Mouse (Mus musculus): ENCODE data around the gene Med26. TPM values are rescaled to one million over a fixed set of nuclear protein-coding genes. Genes with fewer than 3 reads are reported as not detected.

Med26 gene
- polyA plus RNA-seq, 1 experiment from 2014 or later, result 11.9 TPM

GRCm38 (mm10) chr8:72555770-72556169, 7.7 kb upstream of the Med26 start:
- DNase-seq (ENCODE audit: low spot score), result no peak
- Histone ChIP-seq H3K9me3 (replicated peaks; ENCODE audit: low read length) (no peaks in the 10 kb centered on the region), H3K27me3 (ENCODE audit: insufficient read depth, low read length) (no peaks in the 10 kb centered on the region), H3K4me2 (ENCODE audit: low read length) (no peak overlapping the region), H3K4me1 (replicated peaks; ENCODE audit: insufficient read depth, low read length) (no peaks in the 10 kb centered on the region), H3K9ac (ENCODE audit: low read depth, low read length) (no peak overlapping the region), H3K4me3 (replicated peaks; ENCODE audit: low read depth, low read length) (no peak overlapping the region), H3K27ac (no peak overlapping the region), H3K36me3 (ENCODE audit: insufficient read depth, low read length) (peaks cover 13% of the 10 kb centered on the region; the same call in 1 of the 2 replicates)
- WGBS, result 63% methylated on average over 4 of the region's 4 CpGs
- TF ChIP-seq CTCF (IDR thresholded peaks at IDR 0.05; ENCODE audit: low read depth), result no peak
- no peak for ATAC-seq (replicated peaks; ENCODE audit: low FRiP score, low read depth)

GRCm38 (mm10) chr8:72549314-72549892, 1.3 kb upstream of the Med26 start:
- H3K9ac ChIP-seq (ENCODE audit: low read depth, low read length), result peak overlapping the region; percentile 66; the same call in 1 of the 2 replicates
- no peaks in the 10 kb centered on the region for H3K36me3 ChIP-seq (ENCODE audit: insufficient read depth, low read length)
- H3K27ac ChIP-seq, result peak overlapping the region; percentile 95
- H3K4me2 ChIP-seq (ENCODE audit: low read length), result peak overlapping the region; percentile 93
- ATAC-seq (replicated peaks; ENCODE audit: low FRiP score, low read depth) (no peak), DNase-seq (ENCODE audit: low spot score) (peak; percentile 12)
- peak overlapping the region; percentile 96 for H3K4me3 ChIP-seq (replicated peaks; ENCODE audit: low read depth, low read length)
- 7% methylated on average over 5 of the region's 5 CpGs for WGBS
- no peaks in the 10 kb centered on the region for H3K27me3 ChIP-seq (ENCODE audit: insufficient read depth, low read length)
- H3K4me1 ChIP-seq (replicated peaks; ENCODE audit: insufficient read depth, low read length), result peaks cover 6% of the 10 kb centered on the region; the same call in 1 of the 2 replicates
- no peak for TF ChIP-seq CTCF (IDR thresholded peaks at IDR 0.05; ENCODE audit: low read depth)
- H3K9me3 ChIP-seq (replicated peaks; ENCODE audit: low read length), result no peaks in the 10 kb centered on the region

GRCm38 (mm10) chr8:72548644-72549313, 709 bp upstream of the Med26 start:
- peak overlapping the region; percentile 66 for H3K9ac ChIP-seq (ENCODE audit: low read depth, low read length)
- no peak for TF ChIP-seq CTCF (IDR thresholded peaks at IDR 0.05; ENCODE audit: low read depth)
- H3K4me3 ChIP-seq (replicated peaks; ENCODE audit: low read depth, low read length), result peak overlapping the region; percentile 96
- DNase-seq (ENCODE audit: low spot score) (peak; percentile 25), ATAC-seq (replicated peaks; ENCODE audit: low FRiP score, low read depth) (peak; percentile 59)
- H3K27me3 ChIP-seq (ENCODE audit: insufficient read depth, low read length), result no peaks in the 10 kb centered on the region
- peaks cover 6% of the 10 kb centered on the region; the same call in 1 of the 2 replicates for H3K4me1 ChIP-seq (replicated peaks; ENCODE audit: insufficient read depth, low read length)
- H3K4me2 ChIP-seq (ENCODE audit: low read length), result peak overlapping the region; percentile 93
- WGBS, result 0% methylated on average over 44 of the region's 45 CpGs
- H3K9me3 ChIP-seq (replicated peaks; ENCODE audit: low read length), result no peaks in the 10 kb centered on the region
- H3K27ac ChIP-seq, result peak overlapping the region; percentile 95
- no peaks in the 10 kb centered on the region for H3K36me3 ChIP-seq (ENCODE audit: insufficient read depth, low read length)

- Histone ChIP-seq H3K27ac (peak overlapping the region; percentile 84), H3K4me3 (replicated peaks; ENCODE audit: low read depth, low read length) (peak overlapping the region; percentile 96), H3K4me2 (ENCODE audit: low read length) (peak overlapping the region; percentile 93), H3K4me1 (replicated peaks; ENCODE audit: insufficient read depth, low read length) (peaks cover 6% of the 10 kb centered on the region; the same call in 1 of the 2 replicates), H3K27me3 (ENCODE audit: insufficient read depth, low read length) (no peaks in the 10 kb centered on the region), H3K36me3 (ENCODE audit: insufficient read depth, low read length) (no peaks in the 10 kb centered on the region), H3K9me3 (replicated peaks; ENCODE audit: low read length) (no peaks in the 10 kb centered on the region), H3K9ac (ENCODE audit: low read depth, low read length) (peak overlapping the region; percentile 99)
- ATAC-seq (replicated peaks; ENCODE audit: low FRiP score, low read depth) (no peak), DNase-seq (ENCODE audit: low spot score) (peak; percentile 30)
- no peak for TF ChIP-seq CTCF (IDR thresholded peaks at IDR 0.05; ENCODE audit: low read depth)
- WGBS, result 2% methylated on average over 27 of the region's 27 CpGs
Measured at GRCm38 (mm10) chr8:72547122-72547801, 808 bp downstream of the Med26 start.

GRCm38 (mm10) chr8:72539234-72539633, 8.8 kb downstream of the Med26 start:
- Histone ChIP-seq H3K4me2 (ENCODE audit: low read length) (no peak overlapping the region), H3K27ac (no peak overlapping the region), H3K4me1 (replicated peaks; ENCODE audit: insufficient read depth, low read length) (no peaks in the 10 kb centered on the region), H3K36me3 (ENCODE audit: insufficient read depth, low read length) (no peaks in the 10 kb centered on the region), H3K4me3 (replicated peaks; ENCODE audit: low read depth, low read length) (no peak overlapping the region), H3K9ac (ENCODE audit: low read depth, low read length) (no peak overlapping the region), H3K27me3 (ENCODE audit: insufficient read depth, low read length) (no peaks in the 10 kb centered on the region), H3K9me3 (replicated peaks; ENCODE audit: low read length) (no peaks in the 10 kb centered on the region)
- ATAC-seq (replicated peaks; ENCODE audit: low FRiP score, low read depth) (no peak), DNase-seq (ENCODE audit: low spot score) (no peak)
- TF ChIP-seq CTCF (IDR thresholded peaks at IDR 0.05; ENCODE audit: low read depth), result peak; percentile 40; the same call in 1 of the 2 replicates

- H3K9ac ChIP-seq (ENCODE audit: low read depth, low read length), result no peak overlapping the region
- 92% methylated on average over 3 of the region's 3 CpGs for WGBS
Measured at GRCm38 (mm10) chr8:72534888-72535287, 13.2 kb downstream of the Med26 start.

More at GRCm38 (mm10) chr8:72534888-72535287, 13.2 kb downstream of the Med26 start:
- ATAC-seq (replicated peaks; ENCODE audit: low FRiP score, low read depth), result no peak
- H3K36me3 ChIP-seq (ENCODE audit: insufficient read depth, low read length), result no peaks in the 10 kb centered on the region
- no peak overlapping the region for H3K27ac ChIP-seq
- no peak for TF ChIP-seq CTCF (IDR thresholded peaks at IDR 0.05; ENCODE audit: low read depth)
- no peak overlapping the region for H3K4me3 ChIP-seq (replicated peaks; ENCODE audit: low read depth, low read length)
- no peak for DNase-seq (ENCODE audit: low spot score)
- H3K9me3 ChIP-seq (replicated peaks; ENCODE audit: low read length), result no peaks in the 10 kb centered on the region
- no peak overlapping the region for H3K4me2 ChIP-seq (ENCODE audit: low read length)
- H3K27me3 ChIP-seq (ENCODE audit: insufficient read depth, low read length), result no peaks in the 10 kb centered on the region
- H3K4me1 ChIP-seq (replicated peaks; ENCODE audit: insufficient read depth, low read length), result no peaks in the 10 kb centered on the region
